Mouse (Mus musculus) cerebellum, postnatal 25 days (tissue): Measurements from ENCODE around the gene Ints7.

Experiments used
- DNase-seq, 2 experiments: peaks; one replicate each; pipeline ENCODE4 v3.0.0; 2021; ENCODE audit warnings: mixed read lengths in 2 of 2

The Ints7 gene

DNA sequence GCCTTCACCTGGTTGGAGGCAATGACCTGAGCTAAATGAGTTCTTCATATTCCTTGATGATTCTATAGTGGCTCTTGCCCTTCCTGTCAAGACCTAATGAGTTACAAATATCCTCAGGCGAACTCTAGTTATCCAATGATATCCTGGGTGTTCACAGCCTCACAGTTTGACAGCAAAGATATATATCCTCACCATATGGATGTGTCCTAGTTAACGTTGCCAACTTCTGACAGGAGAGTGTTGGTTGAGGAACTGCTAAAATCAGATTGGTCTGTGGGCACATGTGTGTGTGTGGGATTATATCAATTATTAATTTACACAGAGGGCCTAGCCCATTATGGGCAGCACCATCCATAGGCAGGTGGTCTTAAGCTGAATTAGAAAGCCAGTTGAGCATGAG, 63.0 kb downstream of the Ints7 start:
- DNase-seq = no peak

DNA sequence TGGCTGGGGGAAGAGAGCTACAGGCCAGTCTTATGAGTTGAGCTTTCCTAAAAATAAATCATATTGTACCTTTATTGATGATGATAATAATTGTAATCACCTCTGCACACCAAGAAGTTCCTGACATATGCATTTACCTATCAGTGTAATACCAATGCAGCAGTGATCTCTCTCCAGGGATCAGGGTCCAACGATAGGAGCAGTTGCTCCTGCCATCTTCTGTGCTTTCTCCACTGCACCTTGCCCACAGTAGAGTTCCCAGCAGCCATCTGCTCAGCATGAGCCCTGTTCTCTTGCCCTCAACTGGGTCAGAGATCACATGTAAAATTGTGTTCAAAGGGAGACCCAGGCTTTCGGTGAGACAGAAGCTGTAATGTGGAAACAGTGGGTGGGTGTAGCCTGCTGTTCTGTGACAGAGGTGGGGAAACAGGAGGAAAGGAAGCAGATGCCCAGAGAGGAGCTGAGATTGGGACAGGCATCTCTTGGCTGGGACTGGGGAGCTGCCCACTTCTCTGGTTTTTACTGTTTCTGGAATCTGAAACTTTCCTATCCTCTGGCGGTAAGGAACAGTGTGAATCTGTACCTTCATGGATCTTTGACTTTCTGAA, 63.9 kb downstream of the Ints7 start:
- no peak for DNase-seq

DNA sequence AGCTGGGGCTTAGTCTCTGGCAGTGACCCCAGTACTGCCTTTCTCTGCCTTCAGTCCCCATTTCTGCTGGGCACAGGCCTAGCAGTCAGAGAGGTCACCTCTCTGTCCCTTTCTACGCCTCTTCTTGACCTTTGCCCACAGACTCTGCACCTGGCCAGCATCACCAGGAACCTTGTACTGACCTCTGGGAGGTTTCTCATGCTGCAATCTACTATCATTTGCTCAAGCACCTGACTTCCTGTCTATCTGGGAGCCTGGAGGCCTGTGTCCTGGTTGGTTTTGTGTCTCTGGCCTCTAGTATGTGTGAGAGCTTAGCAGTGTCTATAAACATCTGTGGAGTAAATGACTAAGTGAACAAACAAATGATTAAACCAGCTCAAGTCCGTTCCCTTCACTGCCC, 64.7 kb downstream of the Ints7 start:
- no peak for DNase-seq

DNA sequence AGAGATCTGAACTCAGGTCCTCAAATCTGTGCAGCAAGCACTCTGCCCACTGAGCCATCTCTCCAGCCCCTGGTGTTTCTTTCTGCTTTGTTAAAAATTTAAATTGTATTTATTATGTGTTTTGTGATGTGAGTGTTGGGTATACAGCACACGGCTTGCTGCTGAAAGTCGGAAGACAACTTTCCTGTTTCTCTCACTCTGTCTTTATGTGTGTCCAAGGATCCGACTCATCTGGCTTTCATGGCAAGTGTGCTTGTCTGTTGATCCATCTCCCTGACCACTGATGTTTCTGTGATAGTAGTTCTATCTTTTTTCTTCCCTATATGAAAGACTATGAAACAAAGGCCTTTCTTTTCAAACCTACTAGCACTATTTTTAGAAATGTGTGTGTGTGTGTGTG, 65.4 kb downstream of the Ints7 start:
- no peak for DNase-seq

DNA sequence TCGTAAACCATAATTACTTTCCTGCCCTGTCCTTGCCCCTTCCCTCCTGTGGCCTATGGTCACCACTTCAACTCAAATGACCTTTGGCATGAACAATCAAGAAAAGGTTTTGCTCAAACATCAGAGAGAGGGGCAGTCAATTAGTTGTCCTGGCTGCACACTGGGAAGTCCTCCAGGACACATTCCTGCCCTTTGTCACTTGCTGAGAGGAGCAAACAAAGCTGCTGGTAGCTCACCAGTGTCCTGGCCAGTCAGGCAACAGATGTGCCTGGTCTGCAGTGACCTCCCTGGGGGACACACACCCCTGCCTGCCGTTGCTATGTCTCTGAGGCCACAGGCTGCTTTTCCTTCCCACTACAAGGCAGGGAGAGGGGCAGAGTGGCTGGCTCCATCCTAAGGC, 66.0 kb downstream of the Ints7 start:
- no peak for DNase-seq

DNA sequence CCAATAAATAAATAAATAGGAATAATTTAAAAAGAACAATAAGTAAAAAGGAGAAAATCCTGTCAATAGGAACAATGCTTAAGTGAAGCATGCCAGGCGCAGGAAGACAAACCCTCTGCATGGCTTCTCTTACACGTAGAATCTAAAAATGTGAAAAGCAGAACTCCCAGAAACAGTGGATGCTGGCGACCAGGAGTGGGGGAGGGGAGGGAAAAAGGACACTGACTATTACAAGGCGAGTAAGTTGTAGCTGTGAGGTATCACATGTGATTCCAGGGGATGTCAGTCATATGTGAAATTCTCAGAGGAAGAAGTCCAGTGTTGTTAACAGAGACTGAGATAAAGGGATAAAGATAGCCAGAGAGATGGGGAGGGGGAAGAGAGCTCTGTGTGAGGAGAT, 67.5 kb downstream of the Ints7 start:
- DNase-seq = no peak

DNA sequence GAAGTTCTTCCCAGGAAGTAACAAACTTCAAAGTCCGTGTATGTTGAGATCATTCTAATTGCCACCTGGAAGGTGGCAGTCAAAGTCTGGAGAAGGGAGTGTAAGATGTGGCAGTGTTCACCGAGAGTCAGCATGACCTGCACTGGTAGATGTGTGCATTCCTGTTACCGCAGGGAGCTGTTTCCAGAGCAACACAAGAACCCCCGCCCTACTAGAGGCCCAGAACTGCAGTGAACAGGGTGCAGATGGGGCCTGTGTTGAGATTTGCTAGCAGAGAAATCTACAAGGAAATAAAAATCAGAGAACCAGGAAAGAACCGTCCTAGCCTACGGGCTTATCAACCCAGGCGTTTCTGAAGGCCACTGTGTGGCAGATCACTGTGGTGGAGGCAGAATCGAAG, 70.5 kb downstream of the Ints7 start:
- no peak for DNase-seq

DNA sequence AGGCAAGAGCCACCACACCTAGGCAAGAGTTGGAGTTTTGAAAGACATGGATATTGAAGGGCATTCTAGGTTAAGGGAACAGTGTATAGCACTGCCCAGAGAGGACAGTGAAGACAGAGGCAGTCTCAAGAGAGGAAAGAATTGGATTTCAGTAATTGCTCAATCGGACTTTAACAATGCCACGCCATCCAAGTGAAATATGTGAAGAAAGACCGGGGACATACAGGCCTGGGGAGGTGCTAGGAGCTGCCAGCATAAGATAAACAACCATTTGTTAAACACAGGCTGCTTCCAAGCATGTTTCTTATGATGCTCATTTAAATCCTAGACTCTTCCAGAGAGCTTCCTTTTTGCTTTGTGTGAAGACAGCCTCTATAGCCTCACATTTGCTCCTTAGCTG, 72.2 kb downstream of the Ints7 start:
- no peak for DNase-seq

DNA sequence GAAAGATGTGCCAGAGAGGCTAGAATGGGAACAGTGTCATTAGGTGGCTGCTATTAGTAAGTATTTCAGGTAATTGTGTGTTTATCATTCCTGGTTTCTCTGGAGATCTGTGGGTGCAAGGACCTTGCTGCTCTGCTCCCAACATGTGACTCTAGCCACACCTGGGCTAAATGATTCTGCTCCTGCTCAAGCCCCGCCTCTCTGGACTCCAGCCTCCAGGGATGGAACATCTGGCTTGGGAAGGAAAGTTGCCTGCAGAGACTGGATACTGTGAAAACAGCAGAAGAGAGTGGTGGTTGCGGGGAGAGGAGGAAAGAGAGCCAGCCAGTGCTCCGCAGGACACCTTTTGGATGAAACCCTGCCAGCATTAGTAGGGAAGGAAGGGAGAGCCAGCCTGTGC, 84.0 kb downstream of the Ints7 start:
- no peak for DNase-seq

DNA sequence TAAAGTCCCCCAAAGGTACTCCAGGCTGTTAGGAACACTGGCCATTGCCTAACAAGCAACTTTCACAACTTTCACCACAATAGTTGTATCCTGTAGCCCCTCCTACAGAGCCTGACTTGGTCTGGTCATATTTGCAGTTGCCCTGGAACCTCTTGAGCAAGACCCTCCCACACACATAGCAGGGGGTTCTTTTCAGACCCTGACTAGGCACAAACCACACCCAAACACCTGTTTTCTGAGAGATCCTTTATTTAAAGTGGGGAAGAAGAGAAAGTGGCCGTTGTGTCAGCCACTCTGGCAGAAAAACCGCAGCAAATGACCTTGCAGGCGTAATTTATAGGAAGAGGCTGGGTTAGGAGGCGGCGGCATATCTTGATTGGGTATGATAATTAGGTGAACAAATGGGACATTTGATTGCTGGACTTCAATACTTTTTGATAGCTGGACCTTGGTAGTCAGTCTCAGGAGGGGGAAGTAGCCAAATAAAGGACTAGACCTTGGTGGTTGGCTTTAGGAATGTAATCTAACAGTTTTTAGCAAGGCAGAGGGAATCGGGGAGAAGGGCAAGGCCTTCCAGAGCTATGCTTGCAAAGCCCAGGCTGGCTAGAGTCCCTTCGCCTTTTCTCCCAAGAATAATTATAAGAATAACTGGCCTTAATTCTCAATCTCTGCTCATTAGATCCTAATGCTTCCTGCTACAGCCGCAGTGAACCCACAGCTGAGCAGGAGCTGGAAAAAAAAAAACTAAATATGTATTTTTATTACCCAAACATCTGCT, 85.8 kb downstream of the Ints7 start:
- DNase-seq = no peak

DNA sequence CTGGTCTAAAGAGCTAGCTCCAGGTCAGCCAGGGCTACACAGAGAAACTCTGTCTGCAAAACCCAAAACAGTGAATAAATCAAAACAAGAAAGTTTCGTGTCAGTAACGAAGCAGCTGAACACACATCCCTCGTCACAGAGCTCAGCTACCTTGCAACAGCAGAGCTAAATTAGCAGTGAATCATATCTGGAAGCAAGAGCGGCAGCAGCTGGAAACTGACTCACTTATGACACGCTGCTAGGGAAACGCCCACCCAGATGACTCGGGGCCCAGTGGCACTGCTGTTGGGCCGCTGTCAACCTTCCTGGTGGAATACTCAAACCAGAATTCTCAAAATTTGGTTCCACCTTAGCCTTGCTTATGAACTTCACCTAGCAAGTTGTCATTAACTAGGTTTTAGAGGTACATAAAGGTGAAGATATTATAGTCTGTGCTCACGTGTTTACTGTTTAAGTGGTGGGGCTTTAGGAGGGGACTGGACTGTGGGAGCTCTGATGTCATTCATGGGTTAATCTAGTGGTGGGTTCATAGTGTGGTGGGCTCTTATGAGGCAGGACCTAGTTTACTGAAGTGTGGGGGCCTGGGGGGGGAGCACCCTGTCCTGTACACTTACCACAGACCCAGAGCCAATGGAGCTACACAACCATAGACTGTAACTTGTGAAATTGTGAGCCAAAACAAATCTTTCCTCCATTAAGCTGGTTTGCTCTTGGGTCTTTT, 86.9 kb downstream of the Ints7 start:
- DNase-seq = no peak

DNA sequence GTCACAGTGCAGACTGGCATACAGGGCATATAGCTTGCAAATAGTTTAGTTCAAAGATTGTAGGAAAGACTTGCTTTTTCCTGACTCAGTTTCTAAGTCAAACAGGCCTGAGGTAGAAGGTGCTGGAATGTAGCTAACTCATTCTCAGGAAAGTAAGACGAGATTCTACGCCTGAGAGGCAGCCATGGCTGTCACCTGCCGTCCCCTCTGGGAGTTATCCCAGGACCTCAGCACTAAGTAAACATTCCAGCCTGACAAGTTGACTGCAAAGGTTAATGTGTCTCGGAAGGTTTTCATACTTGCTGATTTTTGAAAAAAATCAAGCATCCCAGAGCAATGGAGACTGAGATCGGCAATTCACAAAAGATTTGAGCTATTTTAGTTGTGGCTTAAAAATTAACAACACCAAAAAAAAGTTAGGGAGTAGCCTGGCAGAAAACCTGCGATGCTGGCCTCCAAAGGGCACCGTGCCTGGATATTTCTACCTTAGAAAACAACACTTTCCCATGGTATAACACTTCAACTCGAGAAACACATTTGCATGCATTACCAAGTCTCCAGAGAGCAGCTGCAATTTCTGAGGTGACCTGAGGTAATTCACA, 87.6 kb downstream of the Ints7 start:
- DNase-seq = no peak

DNA sequence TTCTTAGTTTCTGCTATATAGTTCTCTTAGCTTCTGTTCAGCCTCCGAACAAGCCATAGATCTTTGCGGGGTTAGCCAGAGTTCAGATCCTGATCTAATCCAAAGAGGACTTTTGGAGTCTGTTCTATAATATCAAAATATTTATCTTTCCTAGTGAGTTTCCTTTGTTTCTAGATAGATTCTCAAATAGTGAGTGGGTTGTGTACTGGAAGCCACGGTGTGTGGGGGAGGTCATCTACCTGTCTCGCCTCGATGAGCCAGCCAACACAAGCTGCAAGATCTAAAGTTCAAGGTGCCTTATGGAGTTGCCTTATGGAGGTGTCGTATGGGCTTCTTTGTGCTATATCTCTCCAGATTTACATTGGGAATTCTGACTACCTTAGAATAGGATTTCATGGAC, 88.2 kb downstream of the Ints7 start:
- no peak for DNase-seq

DNA sequence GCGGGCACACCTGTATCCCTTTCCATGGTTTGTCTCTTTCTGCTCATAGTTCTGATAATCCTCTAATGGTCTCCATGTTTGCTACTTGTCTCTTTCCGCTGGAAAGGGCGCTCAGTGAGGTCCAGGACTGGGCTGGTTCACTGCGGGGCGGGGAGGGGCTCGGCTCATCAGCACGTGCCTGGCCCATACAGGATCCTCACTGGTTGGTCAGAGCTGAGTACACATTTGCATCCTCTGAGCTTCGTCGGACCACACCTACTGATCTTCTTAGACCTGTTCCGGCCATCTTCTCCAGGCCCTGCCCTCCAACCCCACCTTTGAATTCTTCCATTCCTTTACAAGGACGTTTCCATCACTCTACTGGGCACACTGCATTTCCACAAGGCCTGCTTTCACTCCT, 90.9 kb downstream of the Ints7 start:
- no peak for DNase-seq

DNA sequence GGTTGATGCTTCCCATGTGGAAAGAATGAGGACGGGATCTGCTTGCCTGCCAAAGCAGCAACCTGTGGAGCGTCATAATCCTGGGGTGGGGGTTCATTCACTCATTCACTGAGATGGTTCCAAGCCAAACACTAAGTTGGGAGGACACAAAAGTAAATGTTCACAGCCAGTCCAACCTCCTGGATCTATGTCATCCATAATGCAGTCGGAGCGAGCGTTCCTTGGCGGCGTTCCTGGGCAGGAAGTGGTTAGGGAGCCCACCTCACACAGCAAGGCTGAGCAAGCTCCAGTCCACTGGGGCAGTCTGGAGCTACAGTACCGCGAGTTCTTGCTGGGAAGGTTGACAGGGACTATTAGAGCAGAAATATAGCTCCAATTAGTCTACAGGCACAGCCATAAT, 92.6 kb downstream of the Ints7 start:
- DNase-seq = no peak
